ENCODE assay signal across 32 mouse cellular contexts in the genomic region with DNA sequence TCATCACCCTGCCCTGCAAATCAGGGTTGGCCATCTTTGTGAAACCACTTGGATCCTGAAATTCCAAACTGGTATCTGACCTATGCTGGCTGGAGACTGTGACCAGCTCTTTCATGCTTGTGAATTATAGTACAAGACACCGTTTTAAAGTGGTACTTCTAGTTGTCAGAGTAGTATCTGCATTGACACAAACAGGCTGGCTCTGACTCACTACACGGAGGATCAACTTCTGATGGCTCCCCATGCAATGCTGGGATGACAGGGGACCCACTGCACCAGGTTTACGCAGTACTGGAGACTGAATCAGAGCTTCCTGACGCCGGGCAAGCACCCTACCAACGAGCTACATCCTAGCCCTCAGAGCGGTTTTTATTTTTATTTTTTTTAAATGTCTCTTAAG. TPM values are rescaled to one million over a fixed set of nuclear protein-coding genes. Genes with fewer than 3 reads are reported as not detected.
"Had no signal": no experiment of that assay in that cellular context is flagged by ENCODE, and none has a peak within 500 bp of the region (broad histone marks: within the 10 kb centered on the region; RNA-seq: fewer than 3 reads in every experiment).

No protein-coding gene starts in this region.

- H3K4me2 ChIP-seq: limb, embryonic 12.5 days; limb, embryonic 13.5 days; limb, embryonic 15.5 days; liver, embryonic 11.5 days; liver, embryonic 12.5 days; liver, embryonic 13.5 days; liver, embryonic 15.5 days; lung, embryonic 14.5 days; lung, embryonic 15.5 days; midbrain, embryonic 11.5 days; midbrain, embryonic 12.5 days; midbrain, embryonic 13.5 days; midbrain, embryonic 15.5 days had no signal

- H3K36me3 ChIP-seq: liver, embryonic 12.5 days; liver, embryonic 13.5 days; liver, embryonic 15.5 days; lung, embryonic 15.5 days; midbrain, embryonic 12.5 days; midbrain, embryonic 13.5 days; midbrain, embryonic 15.5 days had no signal

- H3K27ac ChIP-seq: limb, embryonic 10.5 days; limb, embryonic 12.5 days; limb, embryonic 13.5 days; limb, embryonic 15.5 days; liver, embryonic 12.5 days; liver, embryonic 13.5 days; liver, embryonic 14.5 days; liver, embryonic 15.5 days; lung, embryonic 15.5 days; macrophage; midbrain, embryonic 10.5 days; midbrain, embryonic 12.5 days; midbrain, embryonic 13.5 days; midbrain, embryonic 15.5 days had no signal

- H3K9me3 ChIP-seq: limb, embryonic 10.5 days; limb, embryonic 12.5 days; limb, embryonic 13.5 days; limb, embryonic 15.5 days; liver, embryonic 12.5 days; liver, embryonic 13.5 days; liver, embryonic 15.5 days; lung, embryonic 15.5 days; midbrain, embryonic 10.5 days; midbrain, embryonic 12.5 days; midbrain, embryonic 13.5 days; midbrain, embryonic 15.5 days had no signal

- H3K27me3 ChIP-seq: limb, embryonic 12.5 days; limb, embryonic 13.5 days; limb, embryonic 15.5 days; liver, embryonic 12.5 days; liver, embryonic 13.5 days; liver, embryonic 15.5 days; lung, embryonic 15.5 days; midbrain, embryonic 12.5 days; midbrain, embryonic 13.5 days; midbrain, embryonic 15.5 days had no signal

- H3K9ac ChIP-seq: limb, embryonic 12.5 days; limb, embryonic 13.5 days; limb, embryonic 15.5 days; liver, embryonic 12.5 days; liver, embryonic 13.5 days; liver, embryonic 14.5 days; liver, embryonic 15.5 days; liver, postnatal 0 days; lung, embryonic 14.5 days; lung, embryonic 15.5 days; midbrain, embryonic 12.5 days; midbrain, embryonic 13.5 days; midbrain, embryonic 15.5 days had no signal

- DNase-seq: left cerebral cortex, postnatal 4 days; liver; liver, embryonic 13.5 days; liver, postnatal 0 days; lung, adult 18-20 months; lung, adult 2 months; lung, embryonic 14.5 days; lung, postnatal 10 days; lung, postnatal 14 days; lung, postnatal 36 days; lung, postnatal 4 days; midbrain, embryonic 14.5 days had no signal

- ATAC-seq: liver, embryonic 12.5 days; liver, postnatal 0 days; lung, postnatal 0 days; midbrain, embryonic 13.5 days; midbrain, embryonic 15.5 days; midbrain, embryonic 16.5 days had no signal

- H3K4me3 ChIP-seq: limb, embryonic 10.5 days; limb, embryonic 12.5 days; limb, embryonic 13.5 days; limb, embryonic 15.5 days; liver, embryonic 12.5 days; liver, embryonic 13.5 days; liver, embryonic 15.5 days; lung, embryonic 15.5 days; megakaryocyte, embryonic 14.5 days; midbrain, embryonic 10.5 days; midbrain, embryonic 12.5 days; midbrain, embryonic 13.5 days; midbrain, embryonic 15.5 days; myocyte had no signal

RNA-seq across cellular contexts. Expression of a gene that starts 17.0 kb away (rescaled TPM):
- total RNA-seq: monocyte, adult 5-6 weeks had no signal
